Mouse (Mus musculus): ENCODE data around the gene Rhebl1.

Gene Rhebl1

GRCm38 (mm10) chr15:98871070-98871915, 23.0 kb downstream of the Rhebl1 start, which contains the start of gene Kmt2d:
Gene Kmt2d (minus strand): TSS chr15:98871204.
- DNase-seq (ENCODE audit: low spot score), result no peak

- DNase-seq (ENCODE audit: low spot score), result no peak
These were observed 23.9 kb downstream of the Rhebl1 start for GRCm38 (mm10) chr15:98870179-98871069.

GRCm38 (mm10) chr15:98869342-98870178, 24.8 kb downstream of the Rhebl1 start:
- no peak for DNase-seq (ENCODE audit: low spot score)

GRCm38 (mm10) chr15:98868346-98869063, 25.8 kb downstream of the Rhebl1 start:
- DNase-seq (ENCODE audit: low spot score), result no peak

GRCm38 (mm10) chr15:98867321-98867720, 27.0 kb downstream of the Rhebl1 start:
- no peak for DNase-seq (ENCODE audit: low spot score)

- DNase-seq (ENCODE audit: low spot score), result no peak
These were observed 27.8 kb downstream of the Rhebl1 start for GRCm38 (mm10) chr15:98866501-98866900.

GRCm38 (mm10) chr15:98865771-98866170, 28.6 kb downstream of the Rhebl1 start:
- DNase-seq (ENCODE audit: low spot score), result no peak

GRCm38 (mm10) chr15:98864951-98865350, 29.4 kb downstream of the Rhebl1 start:
- DNase-seq (ENCODE audit: low spot score), result no peak

- no peak for DNase-seq (ENCODE audit: low spot score)
These were observed 30.8 kb downstream of the Rhebl1 start for GRCm38 (mm10) chr15:98863451-98863958.

- DNase-seq (ENCODE audit: low spot score), result no peak
These were observed 32.5 kb downstream of the Rhebl1 start for GRCm38 (mm10) chr15:98861701-98862410.

GRCm38 (mm10) chr15:98860921-98861320, 33.4 kb downstream of the Rhebl1 start:
- no peak for DNase-seq (ENCODE audit: low spot score)

- DNase-seq (ENCODE audit: low spot score), result no peak
These were observed 34.9 kb downstream of the Rhebl1 start for GRCm38 (mm10) chr15:98859319-98860043.

GRCm38 (mm10) chr15:98854214-98854613, 40.1 kb downstream of the Rhebl1 start:
- DNase-seq (ENCODE audit: low spot score), result no peak

- DNase-seq (ENCODE audit: low spot score), result peak; percentile 5
These were observed 41.0 kb downstream of the Rhebl1 start for GRCm38 (mm10) chr15:98853161-98853937.

GRCm38 (mm10) chr15:98852733-98853132, 41.6 kb downstream of the Rhebl1 start:
- no peak for DNase-seq (ENCODE audit: low spot score)

- DNase-seq (ENCODE audit: low spot score), result peak; percentile 4
These were observed 42.3 kb downstream of the Rhebl1 start for GRCm38 (mm10) chr15:98852071-98852470.

- DNase-seq (ENCODE audit: low spot score), result peak; percentile 6
These were observed 43.0 kb downstream of the Rhebl1 start for GRCm38 (mm10) chr15:98851229-98851818.

- DNase-seq (ENCODE audit: low spot score), result peak; percentile 22
These were observed 43.7 kb downstream of the Rhebl1 start for GRCm38 (mm10) chr15:98850668-98851067.

Data from ovary, postnatal 36 days (tissue).